ENCODE assay signal across 8 mouse cellular contexts in the genomic region with DNA sequence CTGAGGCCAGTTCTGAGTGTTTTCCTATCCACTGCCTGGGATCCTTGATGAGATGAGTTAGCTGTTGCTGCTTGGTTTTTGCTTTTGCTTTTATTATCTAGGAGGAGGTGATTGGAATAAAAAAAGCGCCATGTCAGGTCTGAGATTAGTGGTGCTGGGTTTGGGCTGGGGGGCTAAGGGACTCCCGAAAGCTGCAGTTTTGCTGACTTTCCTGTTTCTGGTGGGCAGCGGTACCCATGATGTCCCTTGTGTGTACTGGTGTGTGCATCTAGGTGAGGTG.
DNase-seq lines count a peak whose midpoint lies in the region; ATAC-seq and TF ChIP-seq lines count a peak whose summit lies in the region.
"Had no signal": no experiment of that assay in that cellular context is flagged by ENCODE, and none has a peak within 500 bp of the region (broad histone marks: within the 10 kb centered on the region; RNA-seq: fewer than 3 reads in every experiment).

No protein-coding gene starts in this region.

- H3K4me2 ChIP-seq in forebrain, embryonic 13.5 days, result peak overlapping the region; percentile 46
- H3K4me2 ChIP-seq in intestine, embryonic 16.5 days (ENCODE audit: low read depth, low read length), result no peak overlapping the region
- H3K4me2 ChIP-seq in neural tube, embryonic 15.5 days, result peak overlapping the region; percentile 29

- H3K9me3 ChIP-seq in forebrain, embryonic 13.5 days (replicated peaks), result no peaks in the 10 kb centered on the region
- no peaks in the 10 kb centered on the region for H3K9me3 ChIP-seq in intestine, embryonic 16.5 days (ENCODE audit: control insufficient read depth, low read length)
- no peaks in the 10 kb centered on the region for H3K9me3 ChIP-seq in neural tube, embryonic 15.5 days (replicated peaks)

- no peaks in the 10 kb centered on the region for H3K79me2 ChIP-seq in liver, adult 2 months (ENCODE audit: control insufficient read depth, insufficient read depth, low read length)

- 0 out of 2 replicates have a peak, but pooled peaks cover 2% of the 10 kb centered on the region for H3K4me1 ChIP-seq in liver, adult 2 months (ENCODE audit: control insufficient read depth, insufficient read depth, low read length)
- H3K4me1 ChIP-seq in forebrain, embryonic 13.5 days, result peaks cover 44% of the 10 kb centered on the region
- peaks cover 39% of the 10 kb centered on the region for H3K4me1 ChIP-seq in intestine, embryonic 16.5 days (ENCODE audit: control insufficient read depth, insufficient read depth, low read length)
- peaks cover 42% of the 10 kb centered on the region for H3K4me1 ChIP-seq in neural tube, embryonic 15.5 days

- ATAC-seq in forebrain, embryonic 13.5 days, result no peak
- ATAC-seq in intestine, embryonic 16.5 days, result no peak
- ATAC-seq in neural tube, embryonic 15.5 days (ENCODE audit: low FRiP score), result no peak

- TF ChIP-seq CTCF in liver, adult 2 months (IDR thresholded peaks at IDR 0.05; ENCODE audit: low read depth, low read length), result no peak

- H3K27me3 ChIP-seq in liver, adult 2 months (ENCODE audit: control insufficient read depth, insufficient read depth, low read length), result no peaks in the 10 kb centered on the region
- no peaks in the 10 kb centered on the region for H3K27me3 ChIP-seq in forebrain, embryonic 13.5 days
- H3K27me3 ChIP-seq in intestine, embryonic 16.5 days (replicated peaks; ENCODE audit: control insufficient read depth, insufficient read depth, low read length), result no peaks in the 10 kb centered on the region
- no peaks in the 10 kb centered on the region for H3K27me3 ChIP-seq in neural tube, embryonic 15.5 days (replicated peaks)

- TF ChIP-seq POLR2A in liver, adult 2 months (IDR thresholded peaks at IDR 0.05; ENCODE audit: extremely low read depth, insufficient read depth, low read length), result no peak

- DNase-seq in liver, adult 2 months (ENCODE audit: extremely low read depth, low read depth, low spot score), result no peak
- DNase-seq in liver, result no peak
- DNase-seq in right cerebral cortex, adult 2 months (ENCODE audit: low spot score in 2 of 2), result no peak
- DNase-seq in cerebellum, adult 11 months, result no peak

- H3K27ac ChIP-seq in liver, adult 2 months (replicated peaks; ENCODE audit: insufficient read depth, low read depth, low read length), result peak overlapping the region; percentile 30
- peak overlapping the region; percentile 75 for H3K27ac ChIP-seq in forebrain, embryonic 13.5 days
- H3K27ac ChIP-seq in intestine, embryonic 16.5 days (ENCODE audit: low read length), result no peak overlapping the region
- peak overlapping the region; percentile 56 for H3K27ac ChIP-seq in neural tube, embryonic 15.5 days (replicated peaks)

- H3K9ac ChIP-seq in liver, adult 2 months (ENCODE audit: low read depth, low read length), result peak overlapping the region; percentile 16
- H3K9ac ChIP-seq in forebrain, embryonic 13.5 days, result peak overlapping the region; percentile 54
- H3K9ac ChIP-seq in intestine, embryonic 16.5 days (ENCODE audit: low read depth, low read length), result no peak overlapping the region
- H3K9ac ChIP-seq in neural tube, embryonic 15.5 days (replicated peaks), result no peak overlapping the region

- no peaks in the 10 kb centered on the region for H3K36me3 ChIP-seq in liver, adult 2 months (ENCODE audit: control insufficient read depth, insufficient read depth, low read length)
- no peaks in the 10 kb centered on the region for H3K36me3 ChIP-seq in forebrain, embryonic 13.5 days (ENCODE audit: poor library complexity, severe bottlenecking)
- no peaks in the 10 kb centered on the region for H3K36me3 ChIP-seq in intestine, embryonic 16.5 days (ENCODE audit: control insufficient read depth, insufficient read depth, low read length)
- H3K36me3 ChIP-seq in neural tube, embryonic 15.5 days, result no peaks in the 10 kb centered on the region

- 90% methylated on average over 3 of the region's 3 CpGs for WGBS in liver, adult 2 months
- WGBS in forebrain, embryonic 13.5 days, result 92% methylated on average over 3 of the region's 3 CpGs
- WGBS in intestine, embryonic 16.5 days, result 88% methylated on average over 3 of the region's 3 CpGs
- WGBS in neural tube, embryonic 15.5 days, result 81% methylated on average over 3 of the region's 3 CpGs

- H3K4me3 ChIP-seq in liver, adult 2 months (ENCODE audit: insufficient read depth, low read depth, low read length), result peak overlapping the region; percentile 37; the same call in 1 of the 2 replicates
- H3K4me3 ChIP-seq in forebrain, embryonic 13.5 days, result no peak overlapping the region
- H3K4me3 ChIP-seq in intestine, embryonic 16.5 days (ENCODE audit: low read length), result peak overlapping the region; percentile 23
- H3K4me3 ChIP-seq in neural tube, embryonic 15.5 days (replicated peaks), result no peak overlapping the region; the same call in 1 of the 2 replicates
- H3K4me3 ChIP-seq: erythroblast, embryonic 14.5 days had no signal

Comparison
In these comparisons a context has a peak if more than half of its experiments do, and no peak if none do; other contexts are left out.
1. H3K4me3 ChIP-seq: peak in liver, adult 2 months (single experiment) and intestine, embryonic 16.5 days (single experiment); none in forebrain, embryonic 13.5 days (single experiment) and neural tube, embryonic 15.5 days (single experiment).
2. H3K9ac ChIP-seq: peak in liver, adult 2 months (single experiment) and forebrain, embryonic 13.5 days (single experiment); none in intestine, embryonic 16.5 days (single experiment) and neural tube, embryonic 15.5 days (single experiment).